Mouse (Mus musculus): ENCODE measurements around the gene Ube2i.

- no peak for TF ChIP-seq CTCF (IDR thresholded peaks at IDR 0.05; ENCODE audit: extremely low read depth, insufficient read depth, low read length)
- TF ChIP-seq POLR2A (IDR thresholded peaks at IDR 0.05; ENCODE audit: extremely low read depth, insufficient read depth, low read length): no peak
Measured at GRCm38 (mm10) chr17:25235635-25236034, 38.8 kb downstream of the Ube2i start.
